Mouse (Mus musculus): ENCODE measurements around the gene Tmcc3. TPM values are rescaled to one million over a fixed set of nuclear protein-coding genes. Genes with fewer than 3 reads are reported as not detected.

Tmcc3 gene
- polyA plus RNA-seq, 1 experiment = 0.01 TPM

DNA sequence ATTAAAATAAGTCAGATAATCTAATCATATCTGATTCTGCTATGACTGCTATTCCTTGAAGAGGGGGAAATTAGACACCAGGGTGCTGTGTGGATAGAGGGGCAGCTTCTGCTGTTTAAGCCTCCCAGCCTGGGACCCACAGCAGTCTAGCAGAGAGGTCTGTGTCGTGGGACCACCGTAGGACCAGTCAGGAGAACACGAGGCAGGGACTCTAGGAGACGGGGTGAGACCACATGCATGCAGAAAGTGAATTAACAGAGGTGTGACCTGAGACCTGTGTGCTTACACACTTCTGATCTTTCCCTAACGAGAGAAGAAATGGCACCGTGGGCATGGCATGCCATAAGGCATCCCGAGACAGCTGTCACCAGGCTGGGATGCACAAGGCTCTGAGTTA, 189.1 kb downstream of the Tmcc3 start:
- no peak overlapping the region for H3K4me3 ChIP-seq (replicated peaks)
- H3K4me1 ChIP-seq (ENCODE audit: control insufficient read depth) = no peaks in the 10 kb centered on the region
- H3K36me3 ChIP-seq (ENCODE audit: control insufficient read depth) = no peaks in the 10 kb centered on the region
- no peaks in the 10 kb centered on the region for H3K27me3 ChIP-seq (ENCODE audit: control insufficient read depth)
- no peaks in the 10 kb centered on the region for H3K9me3 ChIP-seq (ENCODE audit: control insufficient read depth, low read length)
- TF ChIP-seq GATA1 (IDR thresholded peaks at IDR 0.05; ENCODE audit: low read length) (no peak), TAL1 (IDR thresholded peaks at IDR 0.05; ENCODE audit: low read length) (no peak)

DNA sequence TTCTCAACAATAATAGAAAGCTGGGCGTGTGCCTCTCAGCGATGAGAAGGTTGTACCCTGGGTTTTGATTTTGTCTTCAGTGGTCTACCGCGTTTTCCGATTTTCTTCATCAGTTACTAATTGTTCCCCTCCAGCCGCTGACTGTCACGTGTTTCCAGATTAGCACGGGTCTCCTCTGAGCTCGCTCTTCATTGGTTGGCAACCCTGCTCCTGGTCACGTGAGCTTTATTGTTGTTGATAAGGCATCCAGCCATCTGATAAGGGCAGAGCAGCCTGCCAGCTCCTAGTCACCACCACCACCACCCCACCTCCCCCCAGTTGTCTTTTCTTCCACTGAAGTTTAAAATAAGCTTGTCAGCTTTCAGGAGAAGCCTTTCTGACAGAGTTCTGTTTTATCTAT, 190.0 kb downstream of the Tmcc3 start:
- Histone ChIP-seq H3K36me3 (ENCODE audit: control insufficient read depth) (no peaks in the 10 kb centered on the region), H3K4me3 (replicated peaks) (no peak overlapping the region), H3K9me3 (ENCODE audit: control insufficient read depth, low read length) (no peaks in the 10 kb centered on the region), H3K27me3 (ENCODE audit: control insufficient read depth) (no peaks in the 10 kb centered on the region), H3K4me1 (ENCODE audit: control insufficient read depth) (no peaks in the 10 kb centered on the region)
- TF ChIP-seq TAL1 (IDR thresholded peaks at IDR 0.05; ENCODE audit: low read length) (no peak), GATA1 (IDR thresholded peaks at IDR 0.05; ENCODE audit: low read length) (no peak)

DNA sequence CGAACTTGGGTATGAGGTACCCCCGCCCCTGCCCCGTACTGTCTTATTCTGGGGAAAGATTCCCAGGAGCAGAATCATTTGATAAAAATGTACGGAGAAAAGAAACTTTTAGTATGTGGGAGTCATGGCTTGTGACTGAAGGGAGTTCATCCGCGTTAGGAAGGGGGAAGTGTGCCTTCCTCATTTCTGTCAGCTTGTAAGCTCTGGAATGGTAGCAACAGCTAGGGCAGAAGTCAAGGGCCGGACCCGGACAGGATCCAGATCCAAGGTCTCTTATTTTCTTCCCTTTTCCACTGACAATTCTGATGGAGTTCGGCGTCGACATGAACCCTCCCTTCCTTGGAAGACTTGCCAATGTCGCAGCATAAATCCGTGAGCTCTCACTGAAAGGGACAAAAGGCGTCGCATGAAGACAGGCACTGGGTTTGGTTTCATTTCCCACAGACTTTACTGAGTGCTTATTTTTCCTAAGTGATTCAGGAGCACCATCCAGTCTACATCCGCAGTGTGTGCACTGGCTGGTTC, 193.6 kb downstream of the Tmcc3 start:
- Histone ChIP-seq H3K36me3 (ENCODE audit: control insufficient read depth) (no peaks in the 10 kb centered on the region), H3K4me3 (replicated peaks) (no peak overlapping the region), H3K9me3 (ENCODE audit: control insufficient read depth, low read length) (no peaks in the 10 kb centered on the region), H3K4me1 (ENCODE audit: control insufficient read depth) (no peaks in the 10 kb centered on the region), H3K27me3 (ENCODE audit: control insufficient read depth) (peaks cover under 1% of the 10 kb centered on the region)
- TF ChIP-seq GATA1 (IDR thresholded peaks at IDR 0.05; ENCODE audit: low read length) = no peak
- TF ChIP-seq TAL1 (IDR thresholded peaks at IDR 0.05; ENCODE audit: low read length) = no peak

DNA sequence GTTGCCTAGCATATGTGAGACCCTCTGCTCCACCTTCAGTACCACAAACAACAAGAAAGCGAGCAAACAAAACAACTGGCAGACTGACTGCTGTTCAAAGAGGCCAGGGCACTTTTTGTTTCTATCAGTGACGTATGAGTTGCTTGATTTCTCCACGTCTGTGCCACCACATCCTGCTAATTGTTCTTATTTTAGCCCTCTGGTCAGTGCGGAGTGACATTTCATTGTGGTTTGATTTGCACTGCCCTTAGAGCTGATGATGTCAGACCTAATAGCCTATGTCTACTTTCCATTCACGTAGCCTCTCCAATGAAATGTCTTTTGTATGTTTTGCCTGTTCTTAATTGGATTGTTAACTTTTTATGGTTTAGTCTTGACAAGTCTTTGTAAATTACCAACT, 197.1 kb downstream of the Tmcc3 start:
- H3K4me3 ChIP-seq (replicated peaks) = no peak overlapping the region
- no peak for TF ChIP-seq TAL1 (IDR thresholded peaks at IDR 0.05; ENCODE audit: low read length)
- H3K9me3 ChIP-seq (ENCODE audit: control insufficient read depth, low read length) = no peaks in the 10 kb centered on the region
- no peaks in the 10 kb centered on the region; the same call in 1 of the 2 replicates for H3K4me1 ChIP-seq (ENCODE audit: control insufficient read depth)
- H3K36me3 ChIP-seq (ENCODE audit: control insufficient read depth) = no peaks in the 10 kb centered on the region
- peaks cover 27% of the 10 kb centered on the region for H3K27me3 ChIP-seq (ENCODE audit: control insufficient read depth)

DNA sequence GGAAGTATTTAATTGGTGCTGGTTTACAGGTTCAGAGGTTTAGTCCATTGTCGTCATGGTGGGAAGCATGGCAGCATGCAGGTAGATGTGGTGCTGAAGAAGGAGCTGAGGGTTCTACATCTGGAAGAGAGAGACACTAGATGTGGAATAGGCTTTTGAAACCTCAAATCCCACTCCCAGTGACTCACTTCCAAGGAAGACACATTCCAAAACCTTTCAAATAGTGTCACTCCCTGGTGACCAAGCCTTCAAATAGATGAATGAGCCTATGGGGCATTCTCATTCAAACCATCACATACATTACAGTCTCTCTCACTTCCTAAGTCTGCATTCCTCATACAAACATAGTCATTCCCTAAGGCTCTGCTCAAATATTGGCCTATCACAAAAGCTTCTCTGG, 201.0 kb downstream of the Tmcc3 start:
- Histone ChIP-seq H3K4me1 (ENCODE audit: control insufficient read depth) (peaks cover 18% of the 10 kb centered on the region), H3K4me3 (replicated peaks) (no peak overlapping the region), H3K36me3 (ENCODE audit: control insufficient read depth) (no peaks in the 10 kb centered on the region), H3K9me3 (ENCODE audit: control insufficient read depth, low read length) (peaks cover 5% of the 10 kb centered on the region; the same call in 1 of the 2 replicates), H3K27me3 (ENCODE audit: control insufficient read depth) (peaks cover 66% of the 10 kb centered on the region)
- no peak for TF ChIP-seq TAL1 (IDR thresholded peaks at IDR 0.05; ENCODE audit: low read length)
- TF ChIP-seq GATA1 (IDR thresholded peaks at IDR 0.05; ENCODE audit: low read length) = no peak

DNA sequence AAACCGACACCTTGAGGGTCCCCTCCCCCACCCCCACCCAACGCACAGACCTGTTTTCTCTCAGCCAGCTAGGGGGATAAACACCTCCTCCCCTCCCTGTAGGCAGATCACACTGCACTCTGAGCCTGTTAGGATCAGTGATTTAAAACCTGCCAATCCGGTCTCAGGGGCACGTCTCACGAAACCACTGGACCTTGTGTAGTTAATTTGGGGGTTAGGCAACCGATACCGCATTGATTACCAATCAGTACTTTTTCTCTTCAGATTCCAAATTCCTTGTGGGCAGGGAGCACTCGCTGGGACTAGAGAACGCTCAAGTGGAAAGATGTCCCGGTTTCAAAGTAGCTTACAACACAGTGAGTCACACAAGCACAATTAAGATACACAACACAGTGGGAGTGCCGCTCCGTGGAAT, 202.3 kb downstream of the Tmcc3 start:
- Histone ChIP-seq H3K4me1 (ENCODE audit: control insufficient read depth) (peaks cover 26% of the 10 kb centered on the region), H3K27me3 (ENCODE audit: control insufficient read depth) (peaks cover 78% of the 10 kb centered on the region), H3K9me3 (ENCODE audit: control insufficient read depth, low read length) (peaks cover 5% of the 10 kb centered on the region; the same call in 1 of the 2 replicates), H3K4me3 (replicated peaks) (peak overlapping the region; percentile 69), H3K36me3 (ENCODE audit: control insufficient read depth) (no peaks in the 10 kb centered on the region)
- no peak for TF ChIP-seq TAL1 (IDR thresholded peaks at IDR 0.05; ENCODE audit: low read length)

DNA sequence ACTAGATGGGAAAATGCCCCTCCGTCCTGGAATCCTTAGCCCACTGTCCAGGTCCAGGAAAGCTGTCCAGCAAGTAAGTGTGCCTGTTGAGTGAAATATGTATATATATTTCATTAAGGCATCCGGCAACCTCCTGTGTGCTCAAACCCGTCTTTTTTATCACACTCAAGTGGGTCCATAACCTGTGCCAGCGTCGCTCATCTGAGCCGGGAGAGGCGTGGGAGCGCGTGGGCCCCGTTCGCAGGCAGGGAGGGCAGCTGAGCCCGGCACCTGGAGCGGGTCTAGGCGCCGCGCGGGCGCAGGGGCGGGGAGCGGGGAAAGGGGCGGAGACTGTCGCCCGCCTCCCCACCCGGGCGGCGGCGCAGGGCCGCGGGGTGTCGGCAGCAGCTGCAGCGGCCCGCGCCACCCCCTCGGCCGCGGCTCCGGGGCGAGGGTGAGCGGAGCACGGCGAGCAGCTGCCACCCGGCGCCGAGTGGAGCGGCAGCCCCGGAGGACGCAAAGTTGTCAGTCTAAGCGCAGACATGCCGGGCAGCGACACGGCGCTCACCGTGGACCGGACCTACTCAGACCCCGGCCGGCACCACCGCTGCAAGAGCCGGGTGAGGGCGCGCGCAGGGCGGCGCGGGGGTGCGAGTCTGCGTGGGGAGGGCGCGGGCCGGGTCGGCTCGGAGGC, 202.9 kb downstream of the Tmcc3 start:
- H3K4me1 ChIP-seq (ENCODE audit: control insufficient read depth) = peaks cover 30% of the 10 kb centered on the region
- no peaks in the 10 kb centered on the region for H3K36me3 ChIP-seq (ENCODE audit: control insufficient read depth)
- TF ChIP-seq GATA1 (IDR thresholded peaks at IDR 0.05; ENCODE audit: low read length) = no peak
- H3K4me3 ChIP-seq (replicated peaks) = peak overlapping the region; percentile 69
- peaks cover 5% of the 10 kb centered on the region; the same call in 1 of the 2 replicates for H3K9me3 ChIP-seq (ENCODE audit: control insufficient read depth, low read length)
- peaks cover 78% of the 10 kb centered on the region for H3K27me3 ChIP-seq (ENCODE audit: control insufficient read depth)

DNA sequence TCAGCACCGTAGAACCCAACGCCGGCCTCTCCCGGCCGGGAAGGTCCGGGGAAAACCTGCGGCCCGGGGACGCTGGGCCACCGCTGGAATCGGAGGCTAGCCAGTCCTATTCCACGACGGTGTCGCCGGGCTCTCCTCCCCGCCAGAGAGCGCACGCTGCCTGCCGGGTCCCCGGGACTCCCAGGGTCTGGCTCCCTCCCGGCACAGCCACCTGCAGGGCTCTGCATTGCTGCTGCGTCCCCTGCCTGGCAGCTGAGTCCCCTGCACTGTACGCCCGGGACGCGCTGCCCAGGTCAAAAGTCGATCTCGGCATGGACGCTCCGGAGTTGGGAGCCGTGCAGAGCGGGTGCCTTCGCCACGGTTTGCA, 203.4 kb downstream of the Tmcc3 start:
- TF ChIP-seq TAL1 (IDR thresholded peaks at IDR 0.05; ENCODE audit: low read length) = no peak
- no peak for TF ChIP-seq GATA1 (IDR thresholded peaks at IDR 0.05; ENCODE audit: low read length)
- H3K27me3 ChIP-seq (ENCODE audit: control insufficient read depth) = peaks cover 78% of the 10 kb centered on the region

DNA sequence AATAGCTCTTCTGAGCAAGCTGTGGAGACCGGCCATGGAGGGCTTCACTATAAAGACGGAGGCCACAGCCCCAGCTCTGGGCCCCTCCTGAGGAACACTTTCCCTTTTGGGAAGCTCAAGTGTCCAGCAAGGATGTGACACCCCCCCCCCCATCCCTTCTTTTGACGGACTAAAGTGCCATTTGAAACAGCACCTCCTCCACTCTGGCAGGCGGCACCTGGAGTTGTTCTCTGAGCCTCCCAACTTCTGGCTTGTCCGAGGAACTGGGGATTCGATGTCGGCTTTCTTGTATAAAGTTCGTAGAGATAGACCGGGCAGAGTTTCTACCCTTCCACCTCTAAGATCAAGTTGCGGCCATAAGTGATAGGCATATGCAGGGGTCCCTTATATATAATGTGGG, 203.8 kb downstream of the Tmcc3 start:
- TF ChIP-seq TAL1 (IDR thresholded peaks at IDR 0.05; ENCODE audit: low read length) (no peak), GATA1 (IDR thresholded peaks at IDR 0.05; ENCODE audit: low read length) (no peak)
- peaks cover 76% of the 10 kb centered on the region for H3K27me3 ChIP-seq (ENCODE audit: control insufficient read depth)
- no peaks in the 10 kb centered on the region for H3K36me3 ChIP-seq (ENCODE audit: control insufficient read depth)
- peaks cover 5% of the 10 kb centered on the region; the same call in 1 of the 2 replicates for H3K9me3 ChIP-seq (ENCODE audit: control insufficient read depth, low read length)
- H3K4me3 ChIP-seq (replicated peaks) = peak overlapping the region; percentile 69
- peaks cover 39% of the 10 kb centered on the region for H3K4me1 ChIP-seq (ENCODE audit: control insufficient read depth)

More for the DNA sequence above, 203.4 kb downstream of the Tmcc3 start:
- Histone ChIP-seq H3K36me3 (ENCODE audit: control insufficient read depth) (no peaks in the 10 kb centered on the region), H3K4me1 (ENCODE audit: control insufficient read depth) (peaks cover 35% of the 10 kb centered on the region), H3K9me3 (ENCODE audit: control insufficient read depth, low read length) (peaks cover 5% of the 10 kb centered on the region; the same call in 1 of the 2 replicates), H3K4me3 (replicated peaks) (peak overlapping the region; percentile 69)

Measured in erythroblast, embryonic 14.5 days (primary cell).